Mouse (Mus musculus): ENCODE results near the gene Syk. TPM values are rescaled to one million over a fixed set of nuclear protein-coding genes. Genes with fewer than 3 reads are reported as not detected.

Syk gene
- polyA plus RNA-seq, 1 experiment from 2014 or later = 5.0 TPM

- no peak overlapping the region for H3K27ac ChIP-seq (ENCODE audit: low read length)
- WGBS = 71% methylated on average over 5 of the region's 5 CpGs
- H3K4me1 ChIP-seq (replicated peaks; ENCODE audit: control insufficient read depth, insufficient read depth, low read length) = 0 out of 2 replicates have a peak, but pooled peaks cover 3% of the 10 kb centered on the region
- no peak overlapping the region for H3K4me3 ChIP-seq (ENCODE audit: low read length)
- H3K27me3 ChIP-seq (ENCODE audit: control insufficient read depth, insufficient read depth, low read depth, low read length) = no peaks in the 10 kb centered on the region
- no peaks in the 10 kb centered on the region for H3K9me3 ChIP-seq (ENCODE audit: control insufficient read depth, low read length)
- H3K4me2 ChIP-seq (ENCODE audit: low read depth, low read length) = no peak overlapping the region
- H3K9ac ChIP-seq (ENCODE audit: low read length) = no peak overlapping the region
- no peak for ATAC-seq (ENCODE audit: low read depth)
- H3K36me3 ChIP-seq (ENCODE audit: control insufficient read depth, insufficient read depth, low read length) = no peaks in the 10 kb centered on the region
Observed at GRCm38 (mm10) chr13:52619482-52619881, 36.5 kb downstream of the Syk start.

- Histone ChIP-seq H3K9me3 (ENCODE audit: control insufficient read depth, low read length) (no peaks in the 10 kb centered on the region), H3K27ac (ENCODE audit: low read length) (no peak overlapping the region), H3K36me3 (ENCODE audit: control insufficient read depth, insufficient read depth, low read length) (no peaks in the 10 kb centered on the region), H3K4me3 (ENCODE audit: low read length) (no peak overlapping the region), H3K4me2 (ENCODE audit: low read depth, low read length) (no peak overlapping the region), H3K27me3 (ENCODE audit: control insufficient read depth, insufficient read depth, low read depth, low read length) (no peaks in the 10 kb centered on the region), H3K9ac (ENCODE audit: low read length) (no peak overlapping the region), H3K4me1 (replicated peaks; ENCODE audit: control insufficient read depth, insufficient read depth, low read length) (0 out of 2 replicates have a peak, but pooled peaks cover 3% of the 10 kb centered on the region)
- WGBS = 45% methylated on average over 4 of the region's 4 CpGs
- ATAC-seq (ENCODE audit: low read depth) = no peak
Observed at GRCm38 (mm10) chr13:52624038-52624437, 41.1 kb downstream of the Syk start.

GRCm38 (mm10) chr13:52628602-52629001 lies 45.6 kb downstream of the Syk start:
- Histone ChIP-seq H3K4me2 (ENCODE audit: low read depth, low read length) (no peak overlapping the region), H3K9ac (ENCODE audit: low read length) (no peak overlapping the region), H3K36me3 (ENCODE audit: control insufficient read depth, insufficient read depth, low read length) (no peaks in the 10 kb centered on the region), H3K4me1 (replicated peaks; ENCODE audit: control insufficient read depth, insufficient read depth, low read length) (0 out of 2 replicates have a peak, but pooled peaks cover 3% of the 10 kb centered on the region), H3K4me3 (ENCODE audit: low read length) (no peak overlapping the region), H3K27ac (ENCODE audit: low read length) (no peak overlapping the region), H3K9me3 (ENCODE audit: control insufficient read depth, low read length) (no peaks in the 10 kb centered on the region), H3K27me3 (ENCODE audit: control insufficient read depth, insufficient read depth, low read depth, low read length) (no peaks in the 10 kb centered on the region)
- WGBS = 29% methylated on average over 9 of the region's 9 CpGs
- ATAC-seq (ENCODE audit: low read depth) = 0 out of 2 replicates have a peak, but pooled peaks have one; percentile 26

GRCm38 (mm10) chr13:52631624-52632023 lies 48.7 kb downstream of the Syk start:
- no peak overlapping the region for H3K4me3 ChIP-seq (ENCODE audit: low read length)
- H3K27me3 ChIP-seq (ENCODE audit: control insufficient read depth, insufficient read depth, low read depth, low read length) = no peaks in the 10 kb centered on the region
- WGBS = 52% methylated on average over 4 of the region's 4 CpGs
- no peak overlapping the region for H3K9ac ChIP-seq (ENCODE audit: low read length)
- H3K9me3 ChIP-seq (ENCODE audit: control insufficient read depth, low read length) = no peaks in the 10 kb centered on the region
- no peak overlapping the region for H3K4me2 ChIP-seq (ENCODE audit: low read depth, low read length)
- H3K27ac ChIP-seq (ENCODE audit: low read length) = no peak overlapping the region
- no peaks in the 10 kb centered on the region for H3K36me3 ChIP-seq (ENCODE audit: control insufficient read depth, insufficient read depth, low read length)
- ATAC-seq (ENCODE audit: low read depth) = no peak
- H3K4me1 ChIP-seq (replicated peaks; ENCODE audit: control insufficient read depth, insufficient read depth, low read length) = no peaks in the 10 kb centered on the region

- no peak overlapping the region for H3K27ac ChIP-seq (ENCODE audit: low read length)
- no peak overlapping the region for H3K4me2 ChIP-seq (ENCODE audit: low read depth, low read length)
- H3K4me3 ChIP-seq (ENCODE audit: low read length) = no peak overlapping the region
- H3K36me3 ChIP-seq (ENCODE audit: control insufficient read depth, insufficient read depth, low read length) = no peaks in the 10 kb centered on the region
- ATAC-seq (ENCODE audit: low read depth) = no peak
- H3K27me3 ChIP-seq (ENCODE audit: control insufficient read depth, insufficient read depth, low read depth, low read length) = no peaks in the 10 kb centered on the region
- no peak overlapping the region for H3K9ac ChIP-seq (ENCODE audit: low read length)
- 71% methylated on average over 3 of the region's 3 CpGs for WGBS
- no peaks in the 10 kb centered on the region for H3K4me1 ChIP-seq (replicated peaks; ENCODE audit: control insufficient read depth, insufficient read depth, low read length)
- no peaks in the 10 kb centered on the region for H3K9me3 ChIP-seq (ENCODE audit: control insufficient read depth, low read length)
Observed at GRCm38 (mm10) chr13:52635484-52635883, 52.5 kb downstream of the Syk start.

- no peak overlapping the region for H3K27ac ChIP-seq (ENCODE audit: low read length)
- no peak overlapping the region for H3K4me3 ChIP-seq (ENCODE audit: low read length)
- H3K9me3 ChIP-seq (ENCODE audit: control insufficient read depth, low read length) = no peaks in the 10 kb centered on the region
- H3K4me2 ChIP-seq (ENCODE audit: low read depth, low read length) = no peak overlapping the region
- no peak for ATAC-seq (ENCODE audit: low read depth)
- WGBS = 84% methylated on average over 10 of the region's 10 CpGs
- H3K36me3 ChIP-seq (ENCODE audit: control insufficient read depth, insufficient read depth, low read length) = no peaks in the 10 kb centered on the region
- H3K4me1 ChIP-seq (replicated peaks; ENCODE audit: control insufficient read depth, insufficient read depth, low read length) = no peaks in the 10 kb centered on the region
- H3K9ac ChIP-seq (ENCODE audit: low read length) = no peak overlapping the region
- no peaks in the 10 kb centered on the region for H3K27me3 ChIP-seq (ENCODE audit: control insufficient read depth, insufficient read depth, low read depth, low read length)
Observed at GRCm38 (mm10) chr13:52636176-52636748, 53.3 kb downstream of the Syk start.

- H3K36me3 ChIP-seq (ENCODE audit: control insufficient read depth, insufficient read depth, low read length) = no peaks in the 10 kb centered on the region
- no peaks in the 10 kb centered on the region for H3K4me1 ChIP-seq (replicated peaks; ENCODE audit: control insufficient read depth, insufficient read depth, low read length)
- 82% methylated on average over 3 of the region's 3 CpGs for WGBS
- no peak overlapping the region for H3K27ac ChIP-seq (ENCODE audit: low read length)
- no peaks in the 10 kb centered on the region for H3K9me3 ChIP-seq (ENCODE audit: control insufficient read depth, low read length)
- no peak overlapping the region for H3K4me3 ChIP-seq (ENCODE audit: low read length)
- H3K27me3 ChIP-seq (ENCODE audit: control insufficient read depth, insufficient read depth, low read depth, low read length) = no peaks in the 10 kb centered on the region
- no peak overlapping the region for H3K4me2 ChIP-seq (ENCODE audit: low read depth, low read length)
- no peak for ATAC-seq (ENCODE audit: low read depth)
- no peak overlapping the region for H3K9ac ChIP-seq (ENCODE audit: low read length)
Observed at GRCm38 (mm10) chr13:52646566-52646965, 63.6 kb downstream of the Syk start.

GRCm38 (mm10) chr13:52647996-52648712 lies 65.2 kb downstream of the Syk start:
- Histone ChIP-seq H3K4me2 (ENCODE audit: low read depth, low read length) (no peak overlapping the region), H3K9ac (ENCODE audit: low read length) (no peak overlapping the region), H3K36me3 (ENCODE audit: control insufficient read depth, insufficient read depth, low read length) (no peaks in the 10 kb centered on the region), H3K4me3 (ENCODE audit: low read length) (no peak overlapping the region), H3K9me3 (ENCODE audit: control insufficient read depth, low read length) (no peaks in the 10 kb centered on the region), H3K27me3 (ENCODE audit: control insufficient read depth, insufficient read depth, low read depth, low read length) (no peaks in the 10 kb centered on the region), H3K27ac (ENCODE audit: low read length) (no peak overlapping the region), H3K4me1 (replicated peaks; ENCODE audit: control insufficient read depth, insufficient read depth, low read length) (no peaks in the 10 kb centered on the region)
- no peak for ATAC-seq (ENCODE audit: low read depth)
- 60% methylated on average over 11 of the region's 11 CpGs for WGBS

- Histone ChIP-seq H3K9me3 (ENCODE audit: control insufficient read depth, low read length) (no peaks in the 10 kb centered on the region), H3K4me1 (replicated peaks; ENCODE audit: control insufficient read depth, insufficient read depth, low read length) (no peaks in the 10 kb centered on the region), H3K4me2 (ENCODE audit: low read depth, low read length) (no peak overlapping the region), H3K4me3 (ENCODE audit: low read length) (no peak overlapping the region), H3K27me3 (ENCODE audit: control insufficient read depth, insufficient read depth, low read depth, low read length) (no peaks in the 10 kb centered on the region), H3K36me3 (ENCODE audit: control insufficient read depth, insufficient read depth, low read length) (no peaks in the 10 kb centered on the region), H3K27ac (ENCODE audit: low read length) (no peak overlapping the region), H3K9ac (ENCODE audit: low read length) (no peak overlapping the region)
- no peak for ATAC-seq (ENCODE audit: low read depth)
- 90% methylated on average over 6 of the region's 6 CpGs for WGBS
Observed at GRCm38 (mm10) chr13:52649791-52650418, 66.9 kb downstream of the Syk start.

Measured in lung, embryonic 16.5 days (tissue).